Mouse (Mus musculus) erythroid progenitor cell, adult 5-6 weeks (primary cell): ENCODE data around the gene Setdb2. TPM values are rescaled to one million over a fixed set of nuclear protein-coding genes. Genes with fewer than 3 reads are reported as not detected.
"Not testable (repeated sequence)": the region's sequence is repeated elsewhere in the genome, so short reads cannot be mapped to it uniquely, and the experiment has no call there.

ENCODE experiments used
- ATAC-seq: replicated peaks from 2 replicates; pipeline ENCODE4 v1.8.0; 2016; ENCODE audit warnings: moderate number of reproducible peaks, mild to moderate bottlenecking, moderate TSS enrichment, inconsistent platforms; ENCODE audit not compliant: poor library complexity, low FRiP score, severe bottlenecking
- total RNA-seq, 2 experiments: library from RNA; stranded (forward) in 1 of 2; stranded (reverse) in 1 of 2; fragments of 150-400 nt in 1 of 2; fragments of 186-747, 209-891 nt in 1 of 2; gene quantifications; 2 replicates each; pipeline versions ENCODE4 v1.2.3 to v1.2.4; 2015 to 2017; ENCODE audit warnings: low replicate concordance in 2 of 2

Gene Setdb2
- total RNA-seq, 2 experiments from 2014 or later, result 16.6 to 31.0 TPM

DNA sequence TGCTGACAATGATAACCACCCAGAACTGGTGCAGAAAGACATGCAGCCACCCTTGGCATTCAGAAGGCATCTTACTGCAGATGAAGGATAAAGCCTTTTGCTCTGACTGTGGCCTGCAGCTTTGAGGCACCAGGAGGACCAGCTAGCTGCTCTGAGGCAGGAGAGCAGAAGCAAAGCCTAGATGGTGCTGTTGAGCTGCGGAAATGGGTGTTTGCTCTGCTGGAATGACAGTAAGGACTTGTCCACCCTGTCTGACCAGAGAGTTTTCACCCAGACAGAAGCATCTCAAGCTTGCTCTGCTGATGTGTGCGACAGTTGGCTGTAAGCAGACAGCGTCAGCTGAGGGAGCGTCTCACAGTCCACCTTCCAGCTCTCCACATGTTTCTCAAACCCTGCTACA, 50.5 kb downstream of the Setdb2 start:
- not testable (repeated sequence) for ATAC-seq

DNA sequence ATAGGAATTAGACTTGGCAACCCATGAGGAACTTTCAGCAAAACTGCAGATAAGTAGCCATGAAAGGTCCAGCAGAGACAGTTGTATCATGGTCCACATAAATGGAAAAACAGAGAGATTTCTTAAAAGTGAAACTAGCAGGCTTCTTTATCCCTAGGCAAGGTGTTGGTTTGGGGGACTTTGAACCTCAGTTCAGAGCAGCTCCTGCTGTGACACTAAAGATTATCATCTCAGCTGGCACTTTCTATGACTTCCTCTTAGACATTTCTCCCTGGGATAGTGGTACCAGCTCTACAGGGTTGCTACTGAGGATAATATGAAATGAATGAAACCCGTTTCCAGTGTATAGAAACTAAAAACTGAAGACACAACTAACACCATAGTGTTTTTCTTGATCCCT, 51.2 kb downstream of the Setdb2 start:
- ATAC-seq, result no peak

DNA sequence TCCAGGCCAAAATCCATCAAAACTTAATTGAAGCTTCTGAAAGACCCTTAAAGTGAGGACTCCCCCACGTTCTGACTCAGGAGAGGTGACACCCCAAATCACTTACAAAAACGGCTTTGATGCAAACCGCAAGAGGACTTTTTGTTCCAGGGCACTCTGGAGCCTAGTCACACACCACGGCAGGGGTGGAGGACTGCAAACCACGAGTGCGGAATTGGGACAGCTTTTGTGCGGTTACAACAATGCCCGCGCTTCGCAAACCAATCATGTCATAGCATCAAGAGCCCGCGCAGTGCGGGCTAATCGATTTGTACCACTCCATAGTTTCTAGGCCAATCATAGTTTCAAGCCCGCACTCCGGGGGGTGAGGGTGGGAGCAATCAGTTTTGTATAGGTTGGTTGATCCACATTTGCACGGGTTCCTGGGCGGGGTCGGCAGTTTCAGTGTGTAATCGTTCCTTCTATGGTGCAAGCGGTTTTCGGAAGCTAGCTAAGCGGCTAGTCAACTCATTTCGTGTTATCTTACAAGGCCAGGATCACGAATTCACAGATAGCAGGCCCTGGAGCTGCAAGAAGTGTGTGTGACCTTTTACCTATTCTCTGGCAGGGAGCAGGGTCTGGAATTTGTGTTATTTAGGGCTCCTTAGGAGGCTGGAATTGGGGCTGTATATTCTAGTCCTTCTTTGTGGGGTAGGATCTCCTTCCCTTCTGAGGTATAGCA, 70.2 kb downstream of the Setdb2 start:
- ATAC-seq, result no peak

DNA sequence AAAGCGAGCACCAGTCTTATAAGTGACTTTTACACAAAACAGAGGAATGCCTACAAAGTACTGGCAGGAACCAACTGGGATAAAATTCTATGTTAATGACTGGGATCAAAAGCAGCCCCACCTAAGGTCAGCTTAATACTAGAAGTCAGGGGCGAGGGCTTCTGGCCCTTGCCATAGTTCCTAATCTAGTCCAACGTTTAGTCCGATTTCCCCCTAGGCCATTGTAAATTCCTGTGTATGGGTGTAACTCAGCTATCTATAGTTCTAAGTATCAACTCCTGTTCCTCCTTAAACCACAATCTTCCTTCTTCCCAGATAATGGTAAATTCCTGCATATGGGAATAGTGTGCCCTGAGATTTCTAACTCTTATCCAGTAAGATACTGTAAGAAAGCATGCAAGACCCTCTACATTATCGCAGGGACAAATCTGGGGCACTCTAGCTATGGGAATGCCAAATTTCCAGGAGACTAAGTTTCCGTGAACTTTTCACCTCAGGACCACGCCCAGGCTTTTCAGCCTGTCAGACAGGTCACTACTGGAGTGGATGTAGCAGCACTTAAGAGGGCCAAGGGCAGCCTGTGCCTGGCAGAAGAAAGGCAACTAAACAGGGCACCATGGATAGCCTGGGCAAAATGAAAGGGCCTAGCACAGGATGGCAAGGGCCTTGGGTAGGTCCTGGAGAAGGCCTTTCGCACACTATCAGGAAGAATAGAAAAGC, 74.1 kb downstream of the Setdb2 start:
- ATAC-seq, result no peak

DNA sequence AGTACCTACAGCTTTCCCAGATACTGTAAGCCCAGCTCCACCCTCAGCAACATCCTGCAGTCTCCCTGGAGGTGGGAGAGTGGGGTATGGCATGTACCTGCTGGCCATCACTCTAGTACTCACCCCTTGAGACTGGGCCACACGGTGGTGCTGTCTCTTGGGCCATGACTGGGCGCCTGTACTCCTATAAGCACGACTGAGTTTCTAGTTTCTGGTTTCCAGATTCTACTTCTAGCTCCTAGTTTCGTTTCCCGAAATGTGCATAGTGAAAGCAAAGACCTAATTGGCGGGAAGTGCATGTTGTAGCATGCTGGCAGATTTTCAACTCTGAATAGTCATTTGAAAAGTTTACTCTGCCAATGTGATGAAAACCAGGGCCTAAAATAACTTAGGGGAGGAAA, 75.4 kb downstream of the Setdb2 start, which contains the start of gene Phf11d:
Phf11d (minus strand) TSS at position 227 of the 401 bp plus-strand sequence.
- no peak for ATAC-seq

Other genes starting within 250 kb of the Setdb2 start
- gene Rcbtb1, start 239.7 kb downstream of the Setdb2 start, total RNA-seq (2015; ENCODE audit: low replicate concordance), result 9.7 and 13.0 TPM in 2 replicates
- gene Rcbtb1, start 239.7 kb downstream of the Setdb2 start, total RNA-seq (2017; ENCODE audit: low replicate concordance), result 7.6 and 10.8 TPM in 2 replicates
- not detected in 2 replicates for gene Gm6904, start 180.7 kb downstream of the Setdb2 start, total RNA-seq (2015; ENCODE audit: low replicate concordance)
- gene Gm6904, start 180.7 kb downstream of the Setdb2 start, total RNA-seq (2017; ENCODE audit: low replicate concordance), result 3.0 TPM in 1 of 2 replicates, not detected in the other
- 6.5 TPM in 1 of 2 replicates, not detected in the other for gene Phf11a, start 143.4 kb downstream of the Setdb2 start, total RNA-seq (2015; ENCODE audit: low replicate concordance)
- gene Phf11a, start 143.4 kb downstream of the Setdb2 start, total RNA-seq (2017; ENCODE audit: low replicate concordance), result not detected in 2 replicates
- 5.0 and 10.5 TPM in 2 replicates for gene Phf11b, start 99.5 kb downstream of the Setdb2 start, total RNA-seq (2015; ENCODE audit: low replicate concordance)
- 2.6 and 3.9 TPM in 2 replicates for gene Phf11b, start 99.5 kb downstream of the Setdb2 start, total RNA-seq (2017; ENCODE audit: low replicate concordance)
- gene Phf11d, start 75.4 kb downstream of the Setdb2 start, total RNA-seq (2015; ENCODE audit: low replicate concordance), result 3.2 TPM in 1 of 2 replicates, not detected in the other
- 2.7 and 3.1 TPM in 2 replicates for gene Phf11d, start 75.4 kb downstream of the Setdb2 start, total RNA-seq (2017; ENCODE audit: low replicate concordance)
- gene Phf11c, start 45.5 kb downstream of the Setdb2 start, total RNA-seq (2015; ENCODE audit: low replicate concordance), result 4.6 and 5.8 TPM in 2 replicates
- 3.0 and 9.0 TPM in 2 replicates for gene Phf11c, start 45.5 kb downstream of the Setdb2 start, total RNA-seq (2017; ENCODE audit: low replicate concordance)
- gene Cab39l, start 88 bp upstream of the Setdb2 start, total RNA-seq (2015; ENCODE audit: low replicate concordance), result 18.4 and 28.1 TPM in 2 replicates
- gene Cab39l, start 88 bp upstream of the Setdb2 start, total RNA-seq (2017; ENCODE audit: low replicate concordance), result 17.4 and 31.6 TPM in 2 replicates
- gene Cdadc1, start 157.1 kb upstream of the Setdb2 start, total RNA-seq (2015; ENCODE audit: low replicate concordance), result 17.2 and 20.9 TPM in 2 replicates
- gene Cdadc1, start 157.1 kb upstream of the Setdb2 start, total RNA-seq (2017; ENCODE audit: low replicate concordance), result 8.1 and 11.9 TPM in 2 replicates
- gene Shisa2, start 184.4 kb upstream of the Setdb2 start, total RNA-seq (2015; ENCODE audit: low replicate concordance), result not detected in 2 replicates
- gene Shisa2, start 184.4 kb upstream of the Setdb2 start, total RNA-seq (2017; ENCODE audit: low replicate concordance), result not detected in 2 replicates